Mouse (Mus musculus): ENCODE results near the gene Dagla. TPM values are rescaled to one million over a fixed set of nuclear protein-coding genes. Genes with fewer than 3 reads are reported as not detected.

The Dagla gene
- polyA plus RNA-seq, 2 experiments, result 2.4 to 8.1 TPM

DNA sequence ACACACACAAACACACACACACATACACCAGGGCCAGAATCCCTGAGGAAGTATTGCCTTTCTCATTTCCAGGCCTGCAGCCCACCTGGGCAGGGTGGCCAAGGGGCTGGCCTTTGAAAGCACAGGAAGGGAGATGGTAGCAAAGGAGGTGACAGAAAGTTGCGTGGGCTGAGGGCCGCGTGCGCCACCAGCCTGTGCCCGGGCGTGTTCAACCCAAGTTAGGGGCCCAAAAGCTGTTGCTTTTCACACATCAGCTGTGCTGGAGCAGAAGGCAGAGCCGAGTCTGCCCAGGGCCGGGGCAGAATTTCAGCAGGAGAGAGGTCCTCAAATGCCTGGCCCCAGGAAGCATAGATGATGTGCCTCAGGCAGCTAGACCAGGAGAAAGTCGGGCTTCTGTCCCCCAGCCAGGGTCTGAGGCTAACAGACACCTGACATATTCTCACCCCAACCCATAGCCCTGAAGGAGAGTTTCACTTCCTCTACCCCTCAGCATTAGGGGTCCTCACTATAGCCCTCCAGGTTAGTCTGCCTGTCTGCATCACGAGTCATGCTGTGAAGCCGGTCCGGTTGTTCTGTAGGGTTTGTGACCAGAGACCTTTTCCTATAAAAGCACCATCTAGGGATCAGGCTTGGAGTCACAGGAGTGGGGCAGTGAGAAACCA, 28.1 kb downstream of the Dagla start:
- Histone ChIP-seq H3K4me1 (ENCODE audit: control insufficient read depth, insufficient read depth, low read length) (peaks cover 47% of the 10 kb centered on the region), H3K4me2 (replicated peaks; ENCODE audit: low read depth, low read length, severe bottlenecking) (no peak overlapping the region), H3K4me3 (replicated peaks; ENCODE audit: low read length) (no peak overlapping the region), H3K9me3 (ENCODE audit: control insufficient read depth, low read length) (no peaks in the 10 kb centered on the region), H3K36me3 (ENCODE audit: control insufficient read depth, insufficient read depth, low read length) (no peaks in the 10 kb centered on the region), H3K27me3 (ENCODE audit: control insufficient read depth, insufficient read depth, low read length) (no peaks in the 10 kb centered on the region; the same call in 1 of the 2 replicates), H3K9ac (ENCODE audit: low read depth, low read length, severe bottlenecking) (no peak overlapping the region), H3K27ac (replicated peaks; ENCODE audit: low read depth, low read length) (no peak overlapping the region)
- DNase-seq (ENCODE audit: low spot score) (no peak), ATAC-seq (ENCODE audit: low FRiP score, low read depth) (no peak)
- 48% methylated on average over 12 of the region's 12 CpGs for WGBS
- TF ChIP-seq POLR2A (IDR thresholded peaks at IDR 0.05; ENCODE audit: borderline replicate concordance, extremely low read depth, insufficient read depth, insufficient read length), result no peak

DNA sequence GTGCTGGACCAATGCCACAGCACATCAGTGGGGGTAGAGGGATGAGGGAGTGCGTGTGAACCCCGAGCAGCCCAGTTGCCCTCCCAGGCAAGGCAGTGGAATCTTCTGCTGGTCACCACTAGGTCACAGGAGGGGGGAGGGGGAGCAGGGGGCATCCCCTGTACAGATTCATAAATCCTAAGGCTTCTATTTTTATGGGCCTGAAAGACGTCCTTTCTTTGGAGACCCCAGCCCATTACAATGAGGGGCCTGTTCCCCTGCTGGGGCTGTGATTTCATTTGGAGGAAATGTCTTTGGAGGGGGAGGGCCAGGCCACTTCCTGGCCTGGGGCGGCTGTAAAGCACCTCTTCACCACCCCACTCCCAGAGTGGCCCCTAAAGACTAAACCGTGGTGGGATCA, 30.6 kb downstream of the Dagla start:
- Histone ChIP-seq H3K4me1 (ENCODE audit: control insufficient read depth, insufficient read depth, low read length) (peaks cover 45% of the 10 kb centered on the region), H3K27me3 (ENCODE audit: control insufficient read depth, insufficient read depth, low read length) (no peaks in the 10 kb centered on the region; the same call in 1 of the 2 replicates), H3K9ac (ENCODE audit: low read depth, low read length, severe bottlenecking) (no peak overlapping the region), H3K9me3 (ENCODE audit: control insufficient read depth, low read length) (no peaks in the 10 kb centered on the region), H3K27ac (replicated peaks; ENCODE audit: low read depth, low read length) (no peak overlapping the region), H3K36me3 (ENCODE audit: control insufficient read depth, insufficient read depth, low read length) (no peaks in the 10 kb centered on the region), H3K4me2 (replicated peaks; ENCODE audit: low read depth, low read length, severe bottlenecking) (no peak overlapping the region), H3K4me3 (replicated peaks; ENCODE audit: low read length) (no peak overlapping the region)
- DNase-seq (ENCODE audit: low spot score), result no peak
- no peak for TF ChIP-seq POLR2A (IDR thresholded peaks at IDR 0.05; ENCODE audit: borderline replicate concordance, extremely low read depth, insufficient read depth, insufficient read length)
- WGBS, result 36% methylated on average over 5 of the region's 5 CpGs
- no peak for ATAC-seq (ENCODE audit: low FRiP score, low read depth)

DNA sequence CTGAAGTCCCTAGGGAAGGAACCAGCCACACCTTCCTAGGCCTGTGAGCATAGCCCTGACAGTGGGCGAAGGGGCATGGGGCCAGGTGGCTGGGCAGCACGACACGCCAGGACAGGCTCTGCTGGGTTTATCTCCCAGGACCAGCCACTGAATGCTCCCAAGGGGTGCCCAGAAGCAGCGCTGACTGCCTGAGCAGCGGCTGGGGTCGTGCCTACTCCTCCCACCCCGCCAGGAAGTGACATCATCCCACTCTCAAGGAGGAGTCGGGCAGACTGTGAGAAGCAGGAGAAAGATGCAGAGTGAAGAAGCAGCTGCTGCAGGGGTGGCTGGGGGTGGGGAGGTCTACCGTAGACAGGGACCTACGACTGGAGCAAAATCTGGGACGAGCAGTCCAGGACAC, 31.9 kb downstream of the Dagla start:
- 0 out of 2 replicates have a peak overlapping the region, but pooled peaks have one; percentile 15 for H3K4me2 ChIP-seq (replicated peaks; ENCODE audit: low read depth, low read length, severe bottlenecking)
- H3K27ac ChIP-seq (replicated peaks; ENCODE audit: low read depth, low read length), result no peak overlapping the region
- no peak for TF ChIP-seq POLR2A (IDR thresholded peaks at IDR 0.05; ENCODE audit: borderline replicate concordance, extremely low read depth, insufficient read depth, insufficient read length)
- H3K36me3 ChIP-seq (ENCODE audit: control insufficient read depth, insufficient read depth, low read length), result no peaks in the 10 kb centered on the region
- DNase-seq (ENCODE audit: low spot score) (no peak), ATAC-seq (ENCODE audit: low FRiP score, low read depth) (peak; percentile 60; the same call in 1 of the 2 replicates)
- WGBS, result 26% methylated on average over 11 of the region's 11 CpGs
- no peaks in the 10 kb centered on the region; the same call in 1 of the 2 replicates for H3K27me3 ChIP-seq (ENCODE audit: control insufficient read depth, insufficient read depth, low read length)
- no peak overlapping the region for H3K4me3 ChIP-seq (replicated peaks; ENCODE audit: low read length)
- H3K4me1 ChIP-seq (ENCODE audit: control insufficient read depth, insufficient read depth, low read length), result peaks cover 32% of the 10 kb centered on the region
- peak overlapping the region; percentile 40; the same call in 1 of the 2 replicates for H3K9ac ChIP-seq (ENCODE audit: low read depth, low read length, severe bottlenecking)
- no peaks in the 10 kb centered on the region for H3K9me3 ChIP-seq (ENCODE audit: control insufficient read depth, low read length)

DNA sequence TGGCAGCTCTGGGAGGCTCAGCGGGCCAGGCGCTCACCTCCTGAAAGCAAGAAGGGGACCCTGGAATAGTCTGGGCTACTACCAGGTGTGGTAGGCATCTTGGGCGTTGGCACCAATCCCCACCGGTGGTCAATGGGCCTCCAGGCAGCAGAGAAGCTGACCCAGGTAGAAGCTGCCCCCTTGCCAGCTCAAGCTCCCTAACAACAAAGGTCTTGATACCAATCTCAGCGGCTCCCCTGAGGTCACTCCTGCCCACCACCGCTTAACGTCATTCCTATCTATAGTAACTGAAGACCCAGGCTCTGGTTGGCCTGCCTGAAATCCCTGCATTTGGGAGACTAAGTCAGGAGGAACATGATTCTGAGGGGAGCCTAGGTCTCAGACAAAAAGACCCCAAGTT, 33.1 kb downstream of the Dagla start:
- Histone ChIP-seq H3K4me3 (replicated peaks; ENCODE audit: low read length) (no peak overlapping the region), H3K36me3 (ENCODE audit: control insufficient read depth, insufficient read depth, low read length) (no peaks in the 10 kb centered on the region), H3K4me2 (replicated peaks; ENCODE audit: low read depth, low read length, severe bottlenecking) (no peak overlapping the region), H3K4me1 (ENCODE audit: control insufficient read depth, insufficient read depth, low read length) (peaks cover 29% of the 10 kb centered on the region), H3K27me3 (ENCODE audit: control insufficient read depth, insufficient read depth, low read length) (no peaks in the 10 kb centered on the region; the same call in 1 of the 2 replicates), H3K27ac (replicated peaks; ENCODE audit: low read depth, low read length) (no peak overlapping the region), H3K9me3 (ENCODE audit: control insufficient read depth, low read length) (no peaks in the 10 kb centered on the region), H3K9ac (ENCODE audit: low read depth, low read length, severe bottlenecking) (no peak overlapping the region)
- ATAC-seq (ENCODE audit: low FRiP score, low read depth) (no peak), DNase-seq (ENCODE audit: low spot score) (no peak)
- no peak for TF ChIP-seq POLR2A (IDR thresholded peaks at IDR 0.05; ENCODE audit: borderline replicate concordance, extremely low read depth, insufficient read depth, insufficient read length)
- 90% methylated on average over 7 of the region's 7 CpGs for WGBS

DNA sequence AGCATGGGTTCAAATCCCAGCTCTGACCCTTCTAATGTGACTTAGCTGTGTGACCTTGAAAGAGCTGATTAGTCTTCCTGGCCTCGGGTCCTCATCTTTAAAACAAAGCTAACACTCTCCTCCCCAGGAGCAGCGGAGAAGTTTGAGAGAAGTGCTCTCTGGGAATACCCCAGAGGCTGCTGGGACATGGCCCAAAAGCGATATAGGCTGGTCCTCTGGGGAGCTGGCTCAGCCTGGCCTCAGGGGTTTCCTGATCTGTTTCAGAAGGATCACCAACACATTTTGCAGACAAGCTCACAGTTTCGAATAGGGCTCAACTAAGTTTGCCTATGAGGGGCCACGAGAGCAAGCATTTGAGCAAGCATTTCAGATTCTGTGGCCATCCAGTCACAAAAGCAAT, 34.3 kb downstream of the Dagla start:
- no peak for DNase-seq (ENCODE audit: low spot score)
- Histone ChIP-seq H3K9me3 (ENCODE audit: control insufficient read depth, low read length) (no peaks in the 10 kb centered on the region), H3K4me3 (replicated peaks; ENCODE audit: low read length) (no peak overlapping the region), H3K4me1 (ENCODE audit: control insufficient read depth, insufficient read depth, low read length) (peaks cover 29% of the 10 kb centered on the region), H3K9ac (ENCODE audit: low read depth, low read length, severe bottlenecking) (no peak overlapping the region), H3K27ac (replicated peaks; ENCODE audit: low read depth, low read length) (no peak overlapping the region), H3K36me3 (ENCODE audit: control insufficient read depth, insufficient read depth, low read length) (no peaks in the 10 kb centered on the region), H3K27me3 (ENCODE audit: control insufficient read depth, insufficient read depth, low read length) (no peaks in the 10 kb centered on the region), H3K4me2 (replicated peaks; ENCODE audit: low read depth, low read length, severe bottlenecking) (no peak overlapping the region)
- ATAC-seq (ENCODE audit: low FRiP score, low read depth), result no peak
- no peak for TF ChIP-seq POLR2A (IDR thresholded peaks at IDR 0.05; ENCODE audit: borderline replicate concordance, extremely low read depth, insufficient read depth, insufficient read length)
- 84% methylated on average over 5 of the region's 5 CpGs for WGBS

All from limb, embryonic 14.5 days (tissue).